Comparison of ENCODE assay signal across 8 mouse cellular contexts in the genomic region with DNA sequence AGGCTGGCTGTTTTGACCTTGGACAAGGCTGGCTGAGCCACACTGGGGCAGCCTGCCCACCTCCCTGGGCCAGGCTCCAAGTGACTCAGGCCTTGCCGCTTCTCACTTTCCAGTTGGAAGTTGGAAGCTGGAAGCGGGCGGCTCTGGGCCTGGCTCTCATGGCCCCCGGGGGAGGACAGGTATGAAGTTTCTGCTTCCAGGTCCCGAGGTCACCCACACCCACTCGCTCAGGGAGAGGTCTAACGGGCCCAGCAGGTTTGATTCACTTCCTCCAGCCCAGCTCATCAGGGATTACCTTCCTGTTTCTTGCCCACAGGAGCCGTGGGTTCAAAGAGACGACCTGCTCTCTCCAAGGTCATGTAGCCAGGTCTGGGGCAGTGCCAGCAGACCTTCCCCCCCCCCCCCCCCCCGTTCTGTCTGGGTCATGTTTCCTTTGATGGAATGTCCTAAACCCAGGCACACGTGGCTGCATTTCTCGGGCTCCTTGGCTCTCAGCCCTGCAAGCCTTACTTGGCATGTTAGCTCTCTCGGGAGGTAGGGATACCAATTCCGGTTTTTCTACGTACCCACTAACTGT. TPM values are rescaled to one million over a fixed set of nuclear protein-coding genes. Genes with fewer than 3 reads are reported as not detected.
A peak's percentile ranks its signal among the peaks of the same experiment; 100 is the strongest.
DNase-seq lines count a peak whose midpoint lies in the region.

No protein-coding gene starts in this region.

- intact Hi-C loops in left cerebral cortex, postnatal 4 days (cut with DNase I): loop anchor here (10.0 kb wide), 1 partner anchor 70 kb away; a partner anchor contains a TSS

- DNase-seq in left cerebral cortex, postnatal 4 days: peak; percentile 51
- no peak for DNase-seq in left cerebral cortex, adult 8-10 months (ENCODE audit: low spot score in 2 of 2)
- peak; percentile 68 to 76 for DNase-seq in cerebellum, adult 18-20 months
- DNase-seq in gonadal fat pad, adult 2 months (ENCODE audit: low read depth): peak; percentile 87
- peak; percentile 94 for DNase-seq in kidney, adult 11 months
- peak; percentile 62 for DNase-seq in lung, postnatal 10 days
- DNase-seq in frontal cortex, postnatal 10 days (ENCODE audit: low spot score in 2 of 2): no peak
- DNase-seq in right cerebral cortex, postnatal 25 days: no peak

RNA-seq across cellular contexts. Expression of a gene that starts 39.3 kb away (rescaled TPM):
- 10 to 100 TPM; 55.2 to 65.1 TPM for total RNA-seq in left cerebral cortex, postnatal 4 days (2021)
- total RNA-seq in left cerebral cortex, adult 8-10 months (2022): 10 to 100 TPM; 58.9 to 74.7 (median 64.6) TPM
- polyA plus RNA-seq in gonadal fat pad, adult 2 months (2012; rRNA removed): 35.9 and 41.3 TPM in 2 replicates

Comparison
In these comparisons a context has a peak if more than half of its experiments do, and no peak if none do; other contexts are left out.
1. DNase-seq: peak in left cerebral cortex, postnatal 4 days (single experiment), cerebellum, adult 18-20 months (2 of 2), gonadal fat pad, adult 2 months (single experiment), kidney, adult 11 months (single experiment) and lung, postnatal 10 days (single experiment); none in left cerebral cortex, adult 8-10 months (0 of 2), frontal cortex, postnatal 10 days (0 of 2) and right cerebral cortex, postnatal 25 days (single experiment).